Mouse (Mus musculus) MEL (cell line): ENCODE data around the gene Csnk1e. TPM values are rescaled to one million over a fixed set of nuclear protein-coding genes. Genes with fewer than 3 reads are reported as not detected.
A peak's percentile ranks its signal among the peaks of the same experiment; 100 is the strongest.

Experiments
- DNase-seq: peaks from one replicate; pipeline ENCODE4 v3.0.0; 2011; ENCODE audit warnings: low read depth, low spot score
- H3K27ac ChIP-seq: 2 replicates; pipeline ENCODE4 v1.5.1; 2012; ENCODE audit warnings: low read depth, mild to moderate bottlenecking, control low read depth, low read length, moderate library complexity; ENCODE audit not compliant: control insufficient read depth
- H3K27me3 ChIP-seq, 2 experiments: fragments of 150-350 bp in 1 of 2; sonication (generic) in 1 of 2; 2 replicates each; pipeline ENCODE4 v1.6.1; 2012; ENCODE audit warnings: low read length in 2 of 2, mild to moderate bottlenecking in 2 of 2, improper control_type of control experiment in 1 of 2, moderate library complexity in 1 of 2; ENCODE audit not compliant: insufficient read depth in 2 of 2, control insufficient read depth in 1 of 2
- H3K36me3 ChIP-seq, 2 experiments: 2 replicates each; pipeline ENCODE4 v1.6.1; 2012 to 2014; ENCODE audit warnings: low read length in 2 of 2, improper control_type of control experiment in 1 of 2, inconsistent platforms in 1 of 2, mild to moderate bottlenecking in 1 of 2; ENCODE audit not compliant: insufficient read depth in 2 of 2, control insufficient read depth in 1 of 2
- H3K4me1 ChIP-seq, 2 experiments: fragments of 150-350 bp in 1 of 2; sonication (generic) in 1 of 2; 2 replicates each; pipeline ENCODE4 v1.6.1; 2012; ENCODE audit warnings: low read length in 2 of 2, improper control_type of control experiment in 1 of 2, mild to moderate bottlenecking in 1 of 2; ENCODE audit not compliant: insufficient read depth in 2 of 2, control insufficient read depth in 1 of 2
- H3K4me3 ChIP-seq, 2 experiments: fragments of 150-350 bp in 1 of 2; sonication (generic) in 1 of 2; 2 replicates each; pipeline ENCODE4 v1.5.1; 2012; ENCODE audit warnings: low read depth in 2 of 2, low read length in 2 of 2, mild to moderate bottlenecking in 2 of 2, moderate library complexity in 2 of 2, control low read depth in 1 of 2, improper control_type of control experiment in 1 of 2; ENCODE audit not compliant: control insufficient read depth in 1 of 2, insufficient read depth in 1 of 2
- H3K79me2 ChIP-seq: 2 replicates; pipeline ENCODE4 v1.6.1; 2012; ENCODE audit warnings: mild to moderate bottlenecking, low read length, moderate library complexity; ENCODE audit not compliant: control insufficient read depth, poor library complexity, insufficient read depth
- H3K9ac ChIP-seq: 2 replicates; pipeline ENCODE4 v1.6.1; 2012; ENCODE audit warnings: low read depth, mild to moderate bottlenecking, control low read depth, low read length, moderate library complexity; ENCODE audit not compliant: control insufficient read depth, poor library complexity, severe bottlenecking
- H3K9me3 ChIP-seq: fragments of 150-350 bp; sonication (generic); replicated peaks from 2 replicates; pipeline ENCODE4 v1.6.1; 2012; ENCODE audit warnings: mild to moderate bottlenecking, low read length, improper control_type of control experiment, moderate library complexity; ENCODE audit not compliant: insufficient read depth
- CTCF ChIP-seq, 3 experiments: IDR thresholded peaks in 2 of 3; conservative IDR thresholded peaks in 1 of 3; 2 replicates each; pipeline ENCODE4 v1.5.1; 2011 to 2012; ENCODE audit warnings: low read length in 3 of 3, low read depth in 2 of 3, mild to moderate bottlenecking in 2 of 3, improper control_type of control experiment in 1 of 3, inconsistent platforms in 1 of 3, mixed read lengths in 1 of 3, moderate library complexity in 1 of 3; ENCODE audit not compliant: control insufficient read depth in 1 of 3, insufficient read depth in 1 of 3, poor library complexity in 1 of 3, severe bottlenecking in 1 of 3
- E2F4 ChIP-seq: IDR thresholded peaks from 2 replicates; pipeline ENCODE4 v1.6.1; 2011; ENCODE audit warnings: low read depth, low read length, improper control_type of control experiment, borderline replicate concordance
- RAD21 ChIP-seq: IDR thresholded peaks from 2 replicates; pipeline ENCODE4 v1.6.1; 2011; ENCODE audit warnings: mild to moderate bottlenecking, low read depth, low read length, improper control_type of control experiment
- SMC3 ChIP-seq: IDR thresholded peaks from 2 replicates; pipeline ENCODE4 v1.6.1; 2011; ENCODE audit warnings: low read depth, low read length, improper control_type of control experiment
- USF2 ChIP-seq, 2 experiments: IDR thresholded peaks; 2 replicates each; pipeline ENCODE4 v1.6.1; 2011 to 2012; ENCODE audit warnings: improper control_type of control experiment in 2 of 2, low read length in 2 of 2, borderline replicate concordance in 1 of 2, inconsistent platforms in 1 of 2, low read depth in 1 of 2, mild to moderate bottlenecking in 1 of 2; ENCODE audit not compliant: insufficient read depth in 1 of 2
- ZC3H11A ChIP-seq: IDR thresholded peaks from 2 replicates; pipeline ENCODE4 v1.6.1; 2012; ENCODE audit warnings: low read depth, mild to moderate bottlenecking, inconsistent platforms, low read length, improper control_type of control experiment
- polyA plus RNA-seq, 2 experiments: library from polyadenylated mRNA; stranded (reverse) in 1 of 2; unstranded in 1 of 2; fragments of >175 nt in 1 of 2; fragments of >200 nt in 1 of 2; gene quantifications; 2 replicates each; pipeline versions ENCODE4 v1.2.1 to v1.2.4; 2012; ENCODE audit warnings: low replicate concordance in 2 of 2, low read depth in 1 of 2; ENCODE audit not compliant: insufficient read length in 2 of 2, insufficient read depth in 1 of 2, missing spikeins in 1 of 2
- total RNA-seq: library from RNA; depleted of rRNA; stranded (reverse); fragments of 300-350 nt; gene quantifications from 2 replicates; pipeline ENCODE4 v1.2.3, GENCODE M21; 2012

Csnk1e gene
- total and polyA plus RNA-seq, 3 experiments: 28.5 to 58.1 TPM; not detected in 1

DNA sequence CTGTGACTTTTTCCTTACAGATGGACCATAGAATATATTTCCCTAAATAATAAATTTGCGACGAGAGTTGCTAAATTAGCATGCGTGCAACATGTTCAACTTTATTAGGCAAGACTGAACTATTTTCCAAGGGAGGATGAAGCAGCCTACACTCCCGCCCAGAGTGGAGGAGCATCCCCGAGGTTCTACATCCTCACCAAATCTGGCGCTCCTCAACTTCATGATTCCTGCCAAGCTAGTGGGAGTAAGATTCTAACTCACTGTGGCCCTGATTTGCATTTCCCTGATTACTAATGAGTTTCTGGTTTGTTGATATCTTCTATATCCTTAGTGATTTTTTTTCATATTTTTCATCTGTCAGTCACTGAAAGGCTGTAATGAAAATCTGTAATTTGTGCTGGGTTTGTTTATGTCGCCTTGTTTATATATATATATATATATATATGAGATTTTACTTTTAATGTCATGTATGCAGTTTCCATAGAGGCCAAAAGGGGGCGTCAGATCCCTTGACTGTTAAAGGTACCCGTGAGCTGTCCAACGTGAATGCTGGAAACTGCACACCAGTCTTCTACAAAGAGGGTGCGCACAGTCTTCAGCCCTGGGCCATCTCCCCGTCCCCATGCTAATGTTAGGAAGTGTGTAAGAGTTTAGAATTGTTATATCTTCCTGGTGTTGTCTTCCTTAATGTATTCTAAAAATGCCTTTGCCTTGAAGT, 18.4 kb upstream of the Csnk1e start:
- no peaks in the 10 kb centered on the region for H3K79me2 ChIP-seq
- no peak overlapping the region for H3K4me3 ChIP-seq
- no peak overlapping the region for H3K27ac ChIP-seq
- H3K36me3 ChIP-seq: no peaks in the 10 kb centered on the region
- H3K27me3 ChIP-seq: peaks cover 2 to 4% of the 10 kb centered on the region in 2 experiments
- peak; percentile 51 for DNase-seq
- H3K9me3 ChIP-seq: no peaks in the 10 kb centered on the region
- H3K9ac ChIP-seq: no peak overlapping the region
- H3K4me1 ChIP-seq: no peaks in the 10 kb centered on the region
- no peak for TF ChIP-seq USF2 (IDR thresholded peaks at IDR 0.05; ENCODE audit: borderline replicate concordance in 1 of 2, insufficient read depth in 1 of 2, low read depth in 1 of 2, low read length in 2 of 2)
- TF ChIP-seq CTCF (IDR thresholded peaks at IDR 0.05 in 2 of 3, conservative IDR thresholded peaks at IDR 0.05 in 1 of 3; ENCODE audit: control insufficient read depth in 1 of 3, insufficient read depth in 1 of 3, low read depth in 2 of 3, low read length in 3 of 3, poor library complexity in 1 of 3, severe bottlenecking in 1 of 3): peak; percentile 29 to 49 (median 34); a peak in 5 of 6 replicates
- peak; percentile 46 for TF ChIP-seq RAD21
- TF ChIP-seq SMC3: peak; percentile 35
- TF ChIP-seq, all 39 proteins: peak for 3

DNA sequence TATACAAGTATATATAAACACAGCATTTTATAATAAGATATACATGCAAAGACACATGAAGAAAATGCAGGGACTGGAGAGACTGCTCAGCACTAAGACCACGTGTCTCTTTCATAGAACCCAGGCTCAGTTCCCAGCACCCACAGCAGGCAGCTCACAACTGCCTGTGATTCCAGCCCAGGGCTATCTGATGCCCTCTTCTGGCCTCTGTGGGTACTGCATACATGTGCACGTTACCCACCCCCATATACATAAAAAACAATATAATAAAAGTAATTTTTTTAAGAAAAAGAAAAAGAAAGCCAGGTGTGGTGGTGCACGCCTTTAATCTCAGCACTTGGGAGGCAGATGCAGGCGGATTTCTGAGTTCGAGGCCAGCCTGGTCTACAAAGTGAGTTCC, 17.7 kb upstream of the Csnk1e start:
- Histone ChIP-seq H3K4me3 (no peak overlapping the region), H3K36me3 (no peaks in the 10 kb centered on the region), H3K27me3 (peaks cover 2 to 3% of the 10 kb centered on the region in 2 experiments)

DNA sequence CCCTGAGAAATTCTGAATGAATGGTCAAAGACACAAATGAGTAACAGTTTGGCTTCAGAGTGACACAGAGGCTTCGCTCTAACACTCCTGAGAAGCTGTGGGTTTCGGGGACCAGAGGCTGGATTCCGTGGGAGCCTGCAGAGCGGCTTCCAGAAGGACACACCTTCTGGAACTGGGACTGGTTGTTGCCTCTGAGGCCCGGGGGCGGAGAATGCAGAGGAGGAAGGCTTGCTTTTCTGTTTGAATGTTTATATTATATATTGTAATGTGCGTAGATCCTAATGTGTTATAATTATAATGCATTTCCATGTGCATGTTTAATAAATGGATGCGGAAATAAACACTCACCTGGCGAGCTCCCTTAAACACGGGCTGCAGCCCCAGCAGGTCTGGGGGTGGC, 15.7 kb upstream of the Csnk1e start:
- Histone ChIP-seq H3K9me3 (no peaks in the 10 kb centered on the region), H3K9ac (no peak overlapping the region), H3K36me3 (no peaks in the 10 kb centered on the region), H3K27me3 (peaks cover 2 to 3% of the 10 kb centered on the region in 2 experiments), H3K4me3 (no peak overlapping the region), H3K79me2 (no peaks in the 10 kb centered on the region), H3K27ac (no peak overlapping the region), H3K4me1 (no peaks in the 10 kb centered on the region)
- no peak for DNase-seq
- TF ChIP-seq E2F4: no peak
- TF ChIP-seq USF2 (IDR thresholded peaks at IDR 0.05; ENCODE audit: borderline replicate concordance in 1 of 2, insufficient read depth in 1 of 2, low read depth in 1 of 2, low read length in 2 of 2): no peak

More for the DNA sequence above, 17.7 kb upstream of the Csnk1e start:
- TF ChIP-seq CTCF (IDR thresholded peaks at IDR 0.05 in 2 of 3, conservative IDR thresholded peaks at IDR 0.05 in 1 of 3; ENCODE audit: control insufficient read depth in 1 of 3, insufficient read depth in 1 of 3, low read depth in 2 of 3, low read length in 3 of 3, poor library complexity in 1 of 3, severe bottlenecking in 1 of 3) (peak; percentile 57 to 68 (median 64)), ZC3H11A (peak; percentile 28), E2F4 (no peak), RAD21 (peak; percentile 43), SMC3 (peak; percentile 58)
- TF ChIP-seq, all 39 proteins: peak for 4
- peak; percentile 66 for DNase-seq
- no peak overlapping the region for H3K9ac ChIP-seq
- H3K79me2 ChIP-seq: no peaks in the 10 kb centered on the region
- no peak overlapping the region for H3K27ac ChIP-seq
- H3K4me1 ChIP-seq: no peaks in the 10 kb centered on the region
- H3K9me3 ChIP-seq: no peaks in the 10 kb centered on the region
